Mouse (Mus musculus): ENCODE data around the gene Wwc1.

- TF ChIP-seq POLR2A (IDR thresholded peaks at IDR 0.05; ENCODE audit: borderline replicate concordance, low read depth, low read length) (no peak), CTCF (IDR thresholded peaks at IDR 0.05; ENCODE audit: low read depth, low read length) (no peak)
These were observed 15.0 kb upstream of the Wwc1 start for GRCm38 (mm10) chr11:35995310-35995709.

All from bone marrow macrophage, adult 2 months (primary cell).